Mouse (Mus musculus) brown adipose tissue, adult 24 weeks (tissue): ENCODE measurements around the gene Cemip2. TPM values are rescaled to one million over a fixed set of nuclear protein-coding genes. Genes with fewer than 3 reads are reported as not detected.
"Not testable (repeated sequence)": the region's sequence is repeated elsewhere in the genome, so short reads cannot be mapped to it uniquely, and the experiment has no call there.

Experiments
- H3K27ac ChIP-seq: fragments of 200-500 bp; replicated peaks from 2 replicates; pipeline ENCODE4 v1.5.1; 2012; ENCODE audit warnings: low read depth, mild to moderate bottlenecking, low read length
- H3K4me1 ChIP-seq: fragments of 200-500 bp; 2 replicates; pipeline ENCODE4 v1.6.1; 2012; ENCODE audit warnings: low read length, mixed read lengths; ENCODE audit not compliant: control insufficient read depth, insufficient read depth, insufficient read length
- H3K4me3 ChIP-seq: fragments of 200-500 bp; 2 replicates; pipeline ENCODE4 v1.5.1; 2012; ENCODE audit warnings: low read depth, mild to moderate bottlenecking, low read length, moderate library complexity; ENCODE audit not compliant: insufficient read depth
- polyA plus RNA-seq: library from polyadenylated mRNA; stranded (reverse); fragments of >200 nt; gene quantifications from 2 replicates; pipeline ENCODE4 v1.2.4, GENCODE M21; 2012; ENCODE audit not compliant: missing spikeins, insufficient read depth, insufficient read length

Cemip2 gene
- polyA plus RNA-seq, 1 experiment, result 2.3 TPM

GRCm38 (mm10) chr19:21860894-21861293 lies 82.8 kb downstream of the Cemip2 start:
- no peak overlapping the region for H3K4me3 ChIP-seq

GRCm38 (mm10) chr19:21862289-21862990 lies 84.3 kb downstream of the Cemip2 start:
- H3K4me3 ChIP-seq, result no peak overlapping the region
- H3K4me1 ChIP-seq, result 0 out of 2 replicates have a peak, but pooled peaks cover 2% of the 10 kb centered on the region
- no peak overlapping the region for H3K27ac ChIP-seq

More at GRCm38 (mm10) chr19:21860894-21861293, 82.8 kb downstream of the Cemip2 start:
- H3K27ac ChIP-seq, result no peak overlapping the region
- H3K4me1 ChIP-seq, result 0 out of 2 replicates have a peak, but pooled peaks cover 2% of the 10 kb centered on the region

DNA sequence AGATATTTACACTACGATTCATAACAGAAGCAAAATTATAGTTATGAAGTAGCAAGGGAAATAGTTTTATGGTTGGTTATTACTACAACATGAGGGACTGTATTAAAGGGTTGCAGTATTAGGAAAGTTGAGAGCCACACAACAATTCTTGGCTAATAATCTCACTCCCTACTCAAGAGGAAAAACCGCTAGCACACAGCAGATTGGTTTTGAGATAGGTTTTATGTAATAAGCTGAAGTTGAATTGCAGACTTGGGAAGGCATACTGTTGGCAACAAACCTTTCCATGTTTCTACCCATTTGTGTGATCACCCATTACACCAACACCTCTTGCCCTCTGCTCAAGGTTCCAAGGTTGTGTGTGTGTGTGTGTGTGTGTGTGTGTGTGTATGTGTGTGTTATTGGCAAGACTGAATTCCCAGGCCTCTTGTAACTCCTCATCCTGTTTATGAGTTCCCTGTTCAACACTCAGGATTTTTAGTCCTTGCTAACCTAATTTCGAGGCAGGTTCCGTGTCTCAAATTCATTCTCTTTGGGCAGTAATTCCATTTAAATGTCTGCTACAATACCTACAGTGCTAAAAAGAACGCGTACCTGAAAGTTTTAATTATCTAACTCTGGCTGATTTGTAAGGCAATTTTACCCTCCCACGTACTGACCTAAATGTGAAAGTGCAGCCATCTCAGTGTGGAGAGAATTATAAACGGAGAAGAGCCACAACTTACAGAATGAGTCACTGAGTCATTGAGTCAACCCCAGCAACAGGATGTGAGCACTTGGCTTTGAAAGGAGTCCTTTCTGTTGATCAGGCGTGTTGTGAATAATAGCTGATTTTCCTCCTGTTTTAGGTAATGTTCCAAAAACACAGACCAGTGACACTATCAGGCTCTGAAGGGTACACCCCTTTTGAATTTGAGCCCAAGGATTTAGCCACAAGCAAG lies 85.1 kb downstream of the Cemip2 start:
- Histone ChIP-seq H3K4me1 (peaks cover 4% of the 10 kb centered on the region; the same call in 1 of the 2 replicates), H3K4me3 (no peak overlapping the region), H3K27ac (peak overlapping the region; percentile 46; the same call in 1 of the 2 replicates)

DNA sequence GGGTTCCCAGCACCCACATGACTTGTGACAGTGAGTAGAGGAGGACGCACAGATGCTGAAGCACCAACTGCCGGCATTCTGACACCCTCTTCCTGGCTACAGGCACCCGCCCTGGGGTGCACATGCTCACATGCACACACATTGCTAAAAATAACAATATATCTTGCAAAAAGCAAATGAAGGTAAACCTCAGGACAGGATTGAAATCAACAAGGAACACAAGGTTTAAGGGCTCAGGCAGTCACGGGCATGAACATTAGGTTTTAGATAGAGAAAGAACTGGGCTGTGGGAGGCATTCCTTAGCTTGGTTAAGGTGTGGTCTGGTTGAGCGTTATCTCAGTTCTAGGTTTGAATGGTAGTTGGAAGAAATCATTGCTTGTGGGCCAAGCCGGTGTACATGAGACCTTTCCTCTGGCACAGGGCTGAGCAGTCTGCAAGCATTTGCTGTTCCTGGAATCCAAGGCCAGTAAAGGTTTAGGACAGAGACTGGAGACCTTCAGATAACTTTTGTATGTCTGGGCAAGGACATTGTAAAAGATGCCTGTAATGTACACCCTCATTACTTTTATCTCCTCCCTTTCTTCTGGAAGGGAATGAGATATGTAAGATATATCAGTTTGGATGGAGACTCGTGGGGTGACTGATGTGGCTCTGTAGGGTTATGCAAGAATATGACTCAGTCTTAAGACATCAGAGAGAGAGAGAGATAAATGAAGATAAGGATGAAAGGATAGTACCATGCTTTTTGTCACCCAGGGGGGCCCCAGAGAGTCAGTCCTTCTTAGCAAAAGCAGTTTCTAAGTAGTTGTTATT lies 87.3 kb downstream of the Cemip2 start:
- no peak overlapping the region for H3K4me3 ChIP-seq
- H3K27ac ChIP-seq, result no peak overlapping the region
- peaks cover 4% of the 10 kb centered on the region; the same call in 1 of the 2 replicates for H3K4me1 ChIP-seq

DNA sequence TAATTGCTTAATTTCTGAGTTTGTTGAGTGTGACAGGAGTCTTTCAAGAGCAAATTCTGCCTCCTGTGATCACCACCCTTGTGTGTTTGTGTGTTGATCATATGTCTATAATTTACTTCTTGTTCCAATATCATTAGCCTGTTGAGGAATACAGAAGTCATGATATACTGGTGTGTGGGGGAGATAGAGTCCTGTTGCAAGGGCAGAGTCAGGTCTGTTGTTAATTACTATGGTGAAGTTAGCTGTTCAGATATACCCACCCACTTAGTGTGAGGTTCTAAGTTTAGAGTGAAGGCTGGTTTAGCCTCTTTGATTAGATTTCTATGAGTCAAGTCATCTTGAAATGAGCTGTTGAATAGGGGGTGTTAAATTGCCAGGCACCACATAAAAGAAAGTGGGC lies 88.0 kb downstream of the Cemip2 start:
- Histone ChIP-seq H3K4me1 (peaks cover 4% of the 10 kb centered on the region; the same call in 1 of the 2 replicates), H3K27ac (no peak overlapping the region), H3K4me3 (no peak overlapping the region)

DNA sequence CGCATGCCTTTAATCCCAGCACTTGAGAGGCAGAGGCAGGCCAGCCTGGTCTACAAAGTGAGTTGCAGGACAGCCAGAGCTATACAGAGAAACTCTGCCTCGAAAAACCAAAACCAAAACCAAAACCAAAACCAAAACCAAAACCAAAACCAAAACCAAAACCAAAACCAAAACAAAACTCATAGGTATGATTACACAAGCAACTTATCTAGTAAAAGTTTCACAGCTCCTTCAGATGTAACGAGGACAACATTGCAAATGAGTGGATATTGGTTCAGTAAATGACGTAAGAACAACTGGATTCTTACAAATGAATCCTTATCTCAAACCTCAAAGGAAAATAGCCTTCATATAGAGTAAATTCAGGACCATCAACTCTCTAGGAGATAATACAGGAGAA lies 88.6 kb downstream of the Cemip2 start:
- not testable (repeated sequence) for H3K4me3 ChIP-seq, H3K27ac ChIP-seq, H3K4me1 ChIP-seq

DNA sequence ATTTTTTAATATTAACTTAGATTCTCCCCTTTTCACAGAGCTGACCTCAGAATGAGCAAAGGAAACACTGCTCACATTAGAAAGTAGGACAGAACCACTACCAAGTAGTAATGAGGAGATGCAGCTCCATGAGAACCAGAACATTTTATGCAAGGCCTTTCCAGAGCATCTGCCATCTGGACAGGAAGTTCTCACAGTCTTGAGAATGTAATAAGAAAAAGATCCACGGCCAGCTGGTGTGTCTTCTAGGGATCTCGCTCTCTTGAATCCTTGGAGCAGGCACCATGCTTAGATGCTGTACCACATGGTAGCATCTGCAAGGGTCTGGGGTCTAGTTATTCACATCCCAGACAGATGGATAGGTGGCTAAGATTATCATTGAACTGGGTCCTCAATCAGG lies 90.3 kb downstream of the Cemip2 start:
- Histone ChIP-seq H3K4me1 (peaks cover 2% of the 10 kb centered on the region; the same call in 1 of the 2 replicates), H3K27ac (no peak overlapping the region), H3K4me3 (no peak overlapping the region)

GRCm38 (mm10) chr19:21882110-21882940 lies 104.2 kb downstream of the Cemip2 start:
- no peak overlapping the region for H3K4me3 ChIP-seq
- H3K4me1 ChIP-seq, result peaks cover 11% of the 10 kb centered on the region; the same call in 1 of the 2 replicates
- H3K27ac ChIP-seq, result peak overlapping the region; percentile 89

GRCm38 (mm10) chr19:21883053-21883452 lies 104.9 kb downstream of the Cemip2 start:
- Histone ChIP-seq H3K4me3 (no peak overlapping the region), H3K27ac (peak overlapping the region; percentile 89)

DNA sequence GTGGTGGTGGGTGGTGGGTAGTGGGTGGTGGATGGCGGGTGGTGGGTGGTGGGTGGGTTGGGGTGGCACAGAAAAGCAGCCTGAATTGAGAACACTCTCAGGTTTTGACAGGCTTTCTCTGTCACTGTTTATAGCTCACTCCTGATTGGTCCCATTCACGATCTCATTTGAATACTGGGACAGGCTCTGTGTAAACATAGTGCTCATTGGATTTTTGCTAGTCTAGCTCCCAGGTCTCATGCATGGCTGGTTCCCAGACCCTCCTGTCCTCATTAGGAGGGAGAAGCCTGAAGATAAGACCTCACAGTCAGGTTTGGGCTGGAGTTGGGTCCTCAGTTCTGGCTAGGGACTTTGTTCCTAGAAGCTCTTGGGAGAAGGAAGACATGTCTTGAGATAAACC lies 105.8 kb downstream of the Cemip2 start:
- H3K27ac ChIP-seq, result 0 out of 2 replicates have a peak overlapping the region, but pooled peaks have one; percentile 33
- H3K4me3 ChIP-seq, result no peak overlapping the region
- peaks cover 11% of the 10 kb centered on the region; the same call in 1 of the 2 replicates for H3K4me1 ChIP-seq

More at GRCm38 (mm10) chr19:21883053-21883452, 104.9 kb downstream of the Cemip2 start:
- peaks cover 11% of the 10 kb centered on the region; the same call in 1 of the 2 replicates for H3K4me1 ChIP-seq

DNA sequence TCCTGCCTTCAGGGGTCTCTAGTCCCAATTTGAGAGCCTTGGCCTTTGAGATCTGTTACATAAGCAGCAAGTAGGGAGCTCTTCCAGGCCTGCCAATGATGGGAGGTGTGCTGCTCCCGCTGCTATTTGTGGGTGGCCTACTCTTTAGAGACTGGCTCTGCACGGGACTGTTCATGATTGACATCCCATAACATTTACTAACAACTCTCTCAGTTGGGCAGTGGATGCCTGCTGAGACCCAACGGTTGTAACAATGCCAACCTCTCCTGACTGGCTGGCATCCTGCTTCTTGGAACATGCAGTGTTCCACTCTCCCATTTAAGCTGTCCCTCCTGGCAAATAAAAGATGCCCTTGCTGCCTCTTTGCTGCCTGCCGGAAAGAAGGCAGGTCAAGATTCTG lies 106.2 kb downstream of the Cemip2 start:
- Histone ChIP-seq H3K4me1 (peaks cover 11% of the 10 kb centered on the region; the same call in 1 of the 2 replicates), H3K27ac (no peak overlapping the region), H3K4me3 (no peak overlapping the region)

DNA sequence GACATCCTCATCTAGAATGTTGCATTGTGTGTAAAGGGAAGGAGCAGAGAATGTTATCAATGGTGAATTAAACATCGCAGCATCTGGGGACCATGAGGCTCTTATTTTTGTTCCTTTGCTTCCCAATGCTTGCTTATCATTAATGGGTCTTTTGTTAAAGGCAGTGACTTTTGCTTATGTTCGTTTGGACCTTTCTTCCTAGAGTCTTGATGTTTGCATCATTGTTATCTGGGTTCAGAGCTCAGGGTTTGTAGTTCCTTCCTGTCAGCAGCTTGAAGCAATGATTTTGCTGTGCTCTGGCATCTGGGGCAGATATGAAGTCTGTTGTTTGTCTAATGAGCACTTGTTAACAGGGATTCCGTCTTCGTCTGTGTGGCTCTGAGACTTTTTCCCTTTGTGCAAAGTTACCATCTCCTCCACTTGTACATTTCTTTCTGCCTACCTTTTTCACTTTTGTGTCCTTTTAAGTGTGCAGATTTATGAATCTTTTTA lies 108.1 kb downstream of the Cemip2 start:
- Histone ChIP-seq H3K27ac (no peak overlapping the region), H3K4me1 (peaks cover 18% of the 10 kb centered on the region)

DNA sequence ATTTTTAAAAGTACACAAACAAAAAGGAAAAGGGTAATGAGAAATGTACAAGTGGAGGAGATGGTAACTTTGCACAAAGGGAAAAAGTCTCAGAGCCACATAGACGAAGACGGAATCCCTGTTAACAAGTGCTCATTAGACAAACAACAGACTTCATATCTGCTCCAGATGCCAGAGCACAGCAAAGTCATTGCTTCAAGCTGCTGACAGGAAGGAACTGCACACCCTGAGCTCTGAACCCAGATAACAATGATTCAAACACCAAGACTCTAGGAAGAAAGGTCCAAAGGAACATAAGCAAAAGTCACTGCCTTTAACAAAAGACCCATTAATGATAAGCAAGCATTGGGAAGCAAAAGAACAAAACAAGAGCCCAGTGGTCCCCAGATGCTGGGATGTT lies 112.6 kb downstream of the Cemip2 start:
- peaks cover 10% of the 10 kb centered on the region for H3K4me1 ChIP-seq
- H3K27ac ChIP-seq, result peak overlapping the region; percentile 64
- H3K4me3 ChIP-seq, result no peak overlapping the region

More for the DNA sequence above, 108.1 kb downstream of the Cemip2 start:
- H3K4me3 ChIP-seq, result no peak overlapping the region

DNA sequence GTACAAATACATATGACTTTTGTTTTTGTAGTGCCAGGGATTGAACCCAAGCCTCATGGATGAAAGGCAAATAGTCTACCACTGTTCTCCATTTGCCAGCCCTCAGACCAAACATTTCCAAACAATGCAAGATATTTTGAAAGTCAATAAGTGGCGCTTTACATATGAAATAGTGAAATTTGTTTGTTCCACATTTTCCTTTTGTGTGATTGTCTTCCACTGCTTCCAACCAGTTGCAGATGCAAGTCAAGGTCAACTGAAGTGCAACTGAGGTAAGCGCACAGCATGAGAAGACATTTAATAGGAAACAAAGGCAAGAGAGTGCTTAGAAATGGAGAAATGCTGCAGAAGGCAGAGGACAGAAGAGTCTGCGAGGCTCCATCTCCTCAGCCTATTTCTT lies 116.7 kb downstream of the Cemip2 start:
- H3K4me3 ChIP-seq, result no peak overlapping the region
- H3K4me1 ChIP-seq, result peaks cover 19% of the 10 kb centered on the region
- no peak overlapping the region for H3K27ac ChIP-seq
